Mouse (Mus musculus) cerebellum, postnatal 36 days (tissue): ENCODE data around the gene Elmo3.

Experiments used
- DNase-seq, 2 experiments: peaks; one replicate each; pipeline ENCODE4 v3.0.0; 2021 to 2022; ENCODE audit warnings: mixed read lengths in 2 of 2

The Elmo3 gene

DNA sequence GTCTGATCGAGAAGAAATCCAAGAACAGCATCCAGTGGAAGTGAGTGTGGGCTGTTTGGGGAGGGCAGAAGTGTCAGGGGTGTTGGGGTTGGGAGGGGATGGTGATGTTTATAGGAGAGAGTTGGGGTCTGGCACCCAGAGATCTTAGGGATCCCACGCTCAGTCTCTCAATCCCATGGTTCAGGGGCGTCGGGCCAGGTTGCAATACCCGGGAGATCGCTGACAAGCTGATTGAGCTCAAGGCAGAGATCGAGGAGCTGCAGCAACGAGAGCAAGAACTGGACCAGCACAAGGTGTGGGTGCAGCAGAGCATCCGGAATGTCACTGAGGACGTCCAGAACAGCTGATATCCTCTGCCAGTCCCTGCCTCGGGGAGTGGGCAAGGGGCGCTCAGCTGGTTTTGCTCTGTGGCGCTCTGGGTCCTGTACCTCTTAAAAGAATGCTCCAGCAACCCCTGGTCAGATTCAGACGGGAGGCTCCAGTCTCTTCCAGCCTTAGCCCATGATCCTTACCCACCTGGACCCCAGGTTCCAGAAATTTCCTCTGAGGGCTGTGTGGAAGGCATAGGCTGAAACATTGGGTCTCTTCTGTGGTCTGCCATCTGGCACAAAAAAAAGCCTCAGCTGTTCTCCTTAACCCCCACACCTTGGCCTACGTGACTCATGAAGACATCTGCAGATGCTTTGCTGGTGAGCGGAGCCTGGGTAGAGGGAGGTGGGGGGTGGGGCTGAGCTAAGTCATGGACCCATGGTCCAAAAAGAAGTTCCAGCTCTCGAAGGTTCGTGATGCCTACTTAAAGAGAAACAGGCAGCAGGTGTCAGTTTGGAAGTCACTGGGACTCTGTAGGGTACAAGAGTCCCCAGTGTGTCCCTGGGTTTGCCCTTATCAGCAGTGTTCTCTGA, 6.8 kb upstream of the Elmo3 start:
- no peak for DNase-seq

DNA sequence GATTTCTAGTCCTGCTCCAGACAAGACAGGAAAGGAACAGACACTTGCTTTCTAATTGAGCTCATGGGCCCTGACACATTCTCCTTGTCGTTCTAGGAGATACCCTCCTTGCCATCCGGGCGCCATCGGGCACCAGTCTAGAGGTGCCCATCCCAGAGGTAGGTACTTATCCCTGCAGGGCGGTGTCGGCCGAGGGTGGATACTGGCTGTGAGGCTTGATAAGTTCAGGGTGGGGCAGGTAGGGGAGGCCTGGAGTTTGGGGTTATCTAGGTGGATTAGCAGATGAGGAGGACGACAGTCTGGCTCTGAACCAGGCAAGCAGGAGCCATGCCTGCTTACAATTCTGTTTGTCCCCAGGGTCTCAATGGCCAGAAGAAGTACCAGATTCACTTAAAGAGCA, 5.4 kb upstream of the Elmo3 start:
- DNase-seq, result no peak

DNA sequence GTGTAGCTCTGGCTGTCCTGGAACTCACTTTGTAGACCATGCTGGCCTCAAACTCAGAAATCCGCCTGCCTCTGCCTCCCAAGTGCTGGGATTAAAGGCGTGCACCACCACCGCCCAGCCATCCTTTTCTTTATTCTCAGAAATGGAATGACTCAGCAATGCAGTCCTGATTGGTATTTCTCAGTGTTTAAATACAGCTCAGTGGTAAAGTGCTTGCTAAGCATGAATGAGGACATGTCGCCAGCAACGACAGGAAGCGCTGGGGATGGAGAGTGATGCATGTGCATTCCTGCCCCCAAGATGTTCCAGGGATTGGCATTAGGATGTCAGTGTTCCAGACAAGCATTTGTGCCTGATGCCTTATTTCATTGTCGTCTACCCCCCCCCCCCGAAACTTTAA, 2.0 kb upstream of the Elmo3 start:
- no peak for DNase-seq

DNA sequence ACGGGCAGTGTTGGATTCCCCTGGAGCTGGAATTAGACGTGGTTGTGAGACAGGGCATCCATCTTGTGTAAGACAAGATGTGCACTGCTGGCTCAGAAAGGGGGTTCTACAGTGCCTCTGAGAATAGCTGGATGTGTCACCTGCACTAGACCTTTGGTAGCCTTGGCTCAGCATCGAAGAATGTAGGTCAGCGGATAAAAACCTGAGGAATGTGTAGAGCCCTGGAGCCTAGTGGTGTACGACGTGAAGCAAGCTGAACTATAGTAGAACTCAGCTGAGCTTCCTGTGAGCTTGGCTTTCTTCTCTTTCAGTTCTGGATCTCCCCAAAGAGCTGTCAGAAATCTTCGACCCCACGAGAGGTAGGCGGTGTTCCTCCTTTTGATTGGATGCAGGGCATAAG, 1.5 kb upstream of the Elmo3 start:
- no peak for DNase-seq

DNA sequence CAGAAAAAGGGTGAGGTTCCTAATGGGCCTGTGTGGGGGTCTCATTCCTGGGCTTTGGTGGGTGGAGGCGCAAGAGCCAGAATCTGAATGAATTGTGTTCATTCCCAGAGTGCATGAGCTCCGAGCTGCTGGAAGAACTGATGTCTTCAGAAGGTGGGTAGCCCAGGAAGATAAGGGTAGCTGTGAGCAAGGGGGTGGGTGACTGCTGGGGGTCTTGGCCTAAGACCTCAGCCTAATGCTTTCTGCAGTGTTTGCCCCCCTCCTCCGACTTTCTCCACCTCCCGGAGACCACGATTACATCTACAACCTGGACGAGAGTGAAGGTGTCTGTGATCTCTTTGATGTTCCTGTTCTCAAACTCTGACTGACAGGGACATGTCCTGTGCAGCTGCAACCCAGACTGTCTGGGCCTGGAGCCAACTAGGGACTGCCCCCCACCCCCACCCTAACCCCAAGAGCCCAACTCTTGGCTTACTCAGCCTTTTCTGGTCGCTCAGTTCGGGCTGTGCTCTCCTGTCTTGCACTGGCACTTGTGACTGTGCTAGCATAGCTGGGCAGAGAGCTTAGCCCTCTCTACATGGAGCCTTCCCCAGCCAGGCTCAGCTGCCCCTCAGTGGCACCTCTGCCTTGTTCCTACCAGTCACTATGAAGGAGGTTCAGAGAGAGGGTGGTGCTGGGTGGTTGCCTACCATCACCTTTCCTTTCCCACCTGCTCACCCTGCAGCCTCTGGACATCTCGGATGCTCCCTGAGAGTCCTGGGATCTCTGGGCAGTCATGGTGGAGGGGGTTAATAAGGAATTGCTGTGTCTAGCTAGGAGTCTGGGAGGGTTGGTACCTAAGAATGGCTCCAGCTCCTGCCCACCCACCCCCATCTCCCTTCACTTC, 833 bp upstream of the Elmo3 start:
- DNase-seq, result no peak

DNA sequence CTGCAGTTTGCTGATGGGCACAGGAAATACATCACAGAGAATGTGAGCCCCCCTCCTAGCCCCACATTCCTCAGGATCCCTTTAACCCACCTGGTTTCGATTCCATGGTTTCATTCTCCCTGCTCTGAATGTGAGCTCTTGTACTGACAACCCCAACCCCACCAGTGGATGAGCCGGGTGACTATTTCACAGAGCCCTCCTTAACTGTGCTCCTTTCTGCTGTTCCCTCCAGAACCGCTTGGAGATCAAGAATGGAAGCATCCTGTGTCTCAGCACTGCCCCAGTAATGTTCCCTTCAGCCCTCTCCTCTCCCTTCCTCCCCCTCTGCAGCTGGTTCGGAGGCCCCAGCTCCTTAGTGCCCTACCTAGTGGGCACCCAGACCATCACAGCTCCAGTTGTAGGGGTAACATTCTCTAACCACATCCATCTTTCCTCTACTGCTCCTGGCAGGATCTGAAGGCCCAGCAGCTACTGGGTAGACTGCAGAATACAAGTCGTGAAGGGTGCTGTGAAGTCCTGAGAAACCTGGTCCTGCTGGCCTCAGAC, 818 bp downstream of the Elmo3 start:
- DNase-seq, result peak in 1 of 2 experiments; percentile 39

DNA sequence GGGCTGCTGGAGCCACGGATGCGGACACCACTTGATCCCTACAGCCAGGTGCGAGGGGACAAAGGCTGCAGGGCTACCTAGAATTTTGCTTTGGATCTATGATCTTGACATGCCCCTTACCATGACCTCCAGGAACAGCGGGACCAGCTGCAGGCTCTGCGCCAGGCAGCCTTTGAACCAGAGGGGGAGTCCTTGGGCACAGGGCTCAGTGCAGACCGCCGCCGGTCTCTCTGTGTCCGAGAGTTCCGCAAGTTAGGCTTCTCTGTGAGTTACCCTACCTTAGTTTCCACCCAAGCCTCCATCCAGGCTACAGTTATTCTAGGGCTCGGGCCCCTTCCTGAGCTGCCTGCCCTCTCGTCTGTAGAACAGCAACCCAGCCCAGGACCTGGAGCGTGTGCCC, 2.3 kb downstream of the Elmo3 start:
- DNase-seq, result no peak

DNA sequence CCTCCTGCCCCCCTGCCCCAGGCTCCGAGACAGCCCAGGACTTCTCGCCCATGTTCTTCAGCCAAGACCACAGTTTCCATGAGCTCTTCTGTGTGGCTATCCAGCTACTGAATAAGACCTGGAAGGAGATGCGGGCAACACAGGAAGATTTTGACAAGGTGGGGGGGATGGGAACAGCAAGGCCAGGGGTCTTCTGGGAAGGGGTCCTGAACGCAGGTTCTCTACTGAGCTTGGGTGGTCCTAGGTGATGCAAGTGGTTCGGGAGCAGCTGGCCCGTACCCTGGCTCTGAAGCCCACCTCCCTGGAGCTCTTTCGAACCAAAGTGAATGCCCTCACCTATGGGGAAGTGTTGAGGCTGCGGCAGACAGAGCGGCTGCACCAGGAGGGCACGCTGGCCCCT, 3.0 kb downstream of the Elmo3 start:
- no peak for DNase-seq

DNA sequence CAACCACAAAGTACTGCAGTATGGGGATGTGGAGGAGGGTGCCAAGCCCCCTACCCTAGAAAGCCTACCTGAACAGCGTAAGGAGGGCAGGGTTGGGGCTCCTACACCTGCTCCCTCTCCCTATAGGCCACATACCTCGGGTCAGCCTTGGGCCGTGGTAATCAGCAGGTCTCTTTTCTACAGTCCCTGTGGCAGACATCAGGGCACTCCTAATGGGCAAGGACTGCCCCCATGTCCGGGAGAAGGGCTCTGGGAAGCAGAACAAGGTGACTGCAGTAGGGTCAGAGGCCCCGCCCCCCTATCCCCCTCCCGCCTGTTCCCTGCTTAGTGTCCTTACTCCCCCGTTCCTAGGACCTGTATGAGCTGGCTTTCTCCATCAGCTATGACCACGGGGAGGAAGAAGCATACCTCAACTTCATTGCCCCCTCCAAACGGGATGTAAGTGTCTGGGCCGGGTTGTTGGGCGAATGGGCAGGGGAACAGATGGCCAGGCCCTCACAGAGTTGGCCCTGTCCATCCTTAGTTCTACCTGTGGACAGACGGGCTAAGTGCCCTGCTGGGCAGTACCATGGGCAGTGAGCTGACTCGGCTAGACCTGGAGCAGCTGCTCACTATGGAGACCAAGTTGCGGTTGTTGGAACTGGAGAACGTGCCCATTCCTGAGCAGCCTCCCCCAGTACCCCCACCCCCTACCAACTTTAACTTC, 3.9 kb downstream of the Elmo3 start:
- peak; percentile 93 to 95 for DNase-seq

DNA sequence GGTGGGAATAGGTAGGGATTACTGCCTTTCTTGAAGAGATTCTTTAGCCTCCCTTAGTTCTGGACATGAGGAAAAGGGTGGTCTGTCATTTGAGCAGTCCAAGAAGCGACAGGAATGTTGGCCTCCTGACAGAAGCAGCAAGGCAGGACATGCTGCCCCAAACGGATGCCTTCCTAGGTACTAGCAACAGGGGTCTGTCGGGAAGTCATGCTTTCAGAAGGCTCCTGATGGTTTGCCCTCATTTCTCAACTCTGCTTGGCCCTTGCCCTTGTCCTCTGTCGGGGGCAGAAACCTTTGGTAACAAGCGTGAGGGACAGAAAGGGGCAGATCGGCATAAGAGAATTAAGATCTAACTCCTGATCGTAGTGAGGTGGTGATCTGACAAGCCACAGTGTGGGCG, 4.7 kb downstream of the Elmo3 start:
- DNase-seq, result peak in 1 of 2 experiments; percentile 46

DNA sequence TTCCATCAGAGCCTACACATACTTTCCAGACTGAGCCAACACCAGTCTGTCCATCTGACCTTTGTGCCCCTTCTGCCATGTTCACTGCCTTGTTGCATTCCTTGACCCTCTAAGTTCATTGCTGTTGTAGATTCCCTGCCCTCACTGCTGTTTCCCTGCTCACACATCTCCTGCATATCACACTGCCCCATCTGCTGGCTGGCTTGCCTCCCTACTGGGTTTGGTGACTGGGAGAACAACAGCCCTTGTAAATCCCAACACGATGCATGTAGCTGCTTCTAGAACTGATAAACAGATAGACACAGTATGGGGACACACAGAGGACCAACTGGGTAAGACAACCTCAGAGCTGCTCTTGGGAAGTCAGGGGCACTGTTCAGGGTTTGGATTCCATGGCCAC, 6.3 kb downstream of the Elmo3 start:
- DNase-seq, result no peak

DNA sequence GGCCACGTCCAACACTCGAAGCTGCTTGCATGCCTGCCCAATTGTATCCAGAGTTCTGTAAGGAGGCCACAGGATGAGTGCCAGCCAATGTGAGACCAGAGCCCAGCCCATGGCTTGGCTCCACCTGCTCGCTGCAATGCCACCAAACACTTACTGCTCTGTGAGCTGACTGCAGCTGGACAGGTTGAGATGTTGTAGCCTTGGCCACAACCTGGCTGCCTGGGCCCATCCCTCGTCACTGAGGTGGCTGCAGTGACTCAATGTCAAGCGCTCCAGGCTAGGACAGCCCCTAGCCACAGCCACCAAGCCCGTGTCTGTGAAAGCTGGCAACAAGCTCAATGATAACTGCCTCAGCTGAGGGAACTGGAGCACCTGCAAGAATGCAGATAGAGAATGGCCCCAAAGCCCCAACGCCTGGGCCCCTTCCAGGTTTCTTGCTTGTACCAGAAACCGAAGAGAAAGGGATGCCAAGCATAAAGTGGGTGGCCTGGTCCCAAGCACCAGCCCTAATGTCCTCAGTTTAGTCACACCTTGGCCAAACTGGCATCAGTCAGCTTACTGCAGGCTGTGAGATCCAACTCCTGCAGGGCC, 7.6 kb downstream of the Elmo3 start:
- DNase-seq, result peak in 1 of 2 experiments; percentile 46

DNA sequence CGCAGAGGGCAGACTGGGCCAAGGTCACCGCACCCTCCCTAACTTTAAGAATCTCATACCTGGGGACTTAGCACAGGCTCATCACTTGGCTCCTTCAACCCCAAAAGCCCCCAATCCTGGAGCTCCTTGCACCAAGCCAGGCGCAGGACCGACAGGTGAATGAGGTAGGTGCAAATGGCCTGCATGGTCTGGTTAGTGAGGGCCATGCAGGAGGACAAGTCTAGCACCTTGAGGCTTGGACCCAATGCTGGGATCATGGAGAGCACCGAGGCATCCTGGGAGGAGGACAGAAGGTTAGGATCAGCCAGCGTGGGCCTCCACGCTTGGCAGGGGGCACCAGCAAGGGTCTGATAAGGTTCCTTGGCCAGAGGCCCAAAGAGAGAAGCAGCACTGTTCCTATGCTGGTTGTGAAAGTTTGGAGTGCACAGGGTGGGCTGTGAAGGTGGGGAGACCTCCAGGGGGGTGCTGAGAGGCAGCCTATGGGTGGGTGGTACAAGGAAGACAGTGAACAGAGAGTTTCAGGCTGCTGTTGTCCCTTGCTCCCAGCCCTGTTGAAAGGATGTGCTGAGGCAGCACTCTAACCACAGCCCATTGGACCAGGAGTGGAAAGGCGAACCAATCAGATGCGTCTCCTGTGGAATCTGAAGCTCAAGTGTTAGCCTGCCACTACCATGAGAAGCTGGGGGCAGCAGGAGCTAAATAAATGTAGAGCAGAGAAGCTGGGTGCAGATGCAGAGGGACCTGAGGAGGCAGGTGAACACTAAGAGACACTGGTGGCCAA, 8.4 kb downstream of the Elmo3 start:
- no peak for DNase-seq

DNA sequence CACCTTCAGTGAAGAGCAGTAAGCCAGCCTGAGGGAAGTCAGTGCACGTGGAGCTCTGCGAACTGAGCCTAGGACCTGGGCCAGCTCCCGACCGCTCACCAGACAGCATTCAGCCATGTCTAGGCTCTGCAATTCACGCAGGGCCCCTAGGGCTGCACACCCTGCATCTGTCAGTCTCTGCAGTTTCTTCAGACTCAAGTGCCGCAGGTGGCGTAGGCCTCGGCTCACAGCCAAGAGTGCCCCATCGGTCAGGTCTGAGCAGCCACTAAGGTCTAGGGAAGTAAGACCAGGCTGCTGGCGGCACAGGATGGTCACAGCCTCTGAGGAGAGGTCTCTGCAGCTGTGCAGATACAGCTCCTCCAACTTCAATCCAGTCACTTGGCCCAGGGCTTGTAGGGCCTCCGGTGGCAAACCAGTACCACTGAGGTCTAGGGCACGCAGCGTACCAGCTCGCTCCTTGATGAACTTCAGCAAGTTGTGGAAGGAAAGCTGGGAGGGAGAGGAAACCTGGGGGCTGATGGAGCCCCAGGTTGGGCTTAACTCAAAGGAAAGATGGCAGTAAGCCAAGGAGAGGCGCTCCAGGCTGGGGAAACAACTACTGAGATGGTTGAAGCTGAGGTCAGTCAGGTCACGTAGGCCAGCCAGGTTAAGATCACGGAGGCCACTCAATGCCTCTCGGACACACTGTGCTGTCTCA, 9.8 kb downstream of the Elmo3 start:
- peak; percentile 52 to 57 for DNase-seq

DNA sequence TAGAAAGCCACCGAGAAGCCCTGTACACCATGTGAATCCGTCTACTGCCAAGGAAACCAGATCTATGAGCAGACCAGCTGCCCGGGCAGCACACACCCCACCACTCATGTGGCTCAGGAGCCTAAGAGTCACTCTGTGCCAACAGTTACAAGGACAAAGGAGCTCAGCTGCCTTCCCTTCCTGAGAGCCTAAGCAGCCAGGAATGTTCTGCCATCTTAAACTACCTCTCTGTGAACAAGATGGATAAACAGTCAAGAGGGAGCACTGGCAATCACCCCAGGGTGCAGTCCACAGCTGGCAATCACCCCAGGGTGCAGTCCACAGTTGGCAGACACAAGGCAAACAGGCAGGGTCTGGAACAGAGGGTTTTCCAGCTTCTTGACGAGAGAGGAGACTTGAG, 12.5 kb downstream of the Elmo3 start:
- no peak for DNase-seq

DNA sequence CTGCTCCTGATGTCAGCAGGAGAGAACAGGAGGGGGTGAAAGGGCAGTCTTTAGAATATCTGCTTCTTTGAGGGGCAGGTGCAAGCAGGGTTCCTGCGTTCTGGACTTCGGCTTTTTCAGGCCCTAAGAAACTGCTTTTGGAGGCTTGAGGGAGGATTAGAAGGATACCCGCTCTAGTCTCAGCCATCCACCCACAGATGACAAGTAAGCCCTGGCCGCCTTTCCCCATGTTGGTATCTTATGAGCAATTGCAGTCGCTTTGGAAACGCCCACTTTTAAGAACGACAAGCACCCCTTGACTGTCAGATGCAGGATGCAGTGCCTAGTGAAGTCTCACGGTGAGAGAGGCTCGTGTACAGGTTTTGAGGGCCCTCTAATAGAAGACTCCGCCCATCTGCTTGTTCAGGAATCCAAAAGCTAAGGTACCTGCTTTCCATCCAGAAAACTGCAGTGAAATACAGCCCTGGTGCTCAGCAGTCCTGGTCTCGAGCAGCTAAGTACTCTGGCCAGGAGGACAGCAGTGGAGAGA, 13.3 kb downstream of the Elmo3 start:
- DNase-seq, result no peak

DNA sequence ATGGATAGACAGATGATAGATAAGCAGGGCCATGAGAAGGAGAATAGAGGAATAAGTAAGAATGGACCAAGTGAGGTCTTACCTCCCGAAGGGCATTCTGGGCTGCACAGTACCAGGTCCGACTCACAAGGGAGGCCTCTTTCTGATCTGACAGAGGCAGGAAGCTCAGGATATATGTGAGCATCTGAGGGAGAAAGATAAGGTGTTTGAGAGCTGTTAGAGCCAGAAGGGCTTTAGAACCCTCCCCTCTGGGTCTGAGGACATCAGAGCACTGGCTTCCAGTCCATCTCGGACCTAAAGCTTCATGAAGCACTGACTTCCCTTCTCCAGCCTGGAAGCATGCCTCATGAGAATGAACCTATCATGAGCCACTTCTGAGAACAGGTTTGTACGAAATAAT, 17.8 kb downstream of the Elmo3 start:
- no peak for DNase-seq

DNA sequence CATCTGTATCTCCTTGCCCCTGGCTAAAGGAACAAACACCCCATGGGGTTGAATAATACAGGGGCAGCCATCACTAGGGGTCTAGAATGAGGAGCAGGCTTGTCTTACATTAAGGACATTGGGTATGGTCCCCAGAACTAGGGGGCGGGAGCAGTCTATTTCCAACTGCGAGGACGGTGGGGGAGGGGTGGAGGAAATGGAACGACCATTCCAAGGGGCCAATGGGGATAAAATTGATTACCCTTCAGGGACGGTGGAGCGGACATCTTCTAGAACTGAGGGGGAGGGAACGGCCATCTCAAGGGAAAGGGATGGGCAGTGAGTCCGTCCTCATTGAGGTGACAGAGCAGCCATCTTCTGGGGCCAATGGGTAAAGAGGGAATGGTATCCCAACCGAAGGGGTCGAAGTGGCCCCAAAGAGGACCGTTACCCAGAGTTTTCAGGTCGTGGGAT, 20.3 kb downstream of the Elmo3 start:
- no peak for DNase-seq

DNA sequence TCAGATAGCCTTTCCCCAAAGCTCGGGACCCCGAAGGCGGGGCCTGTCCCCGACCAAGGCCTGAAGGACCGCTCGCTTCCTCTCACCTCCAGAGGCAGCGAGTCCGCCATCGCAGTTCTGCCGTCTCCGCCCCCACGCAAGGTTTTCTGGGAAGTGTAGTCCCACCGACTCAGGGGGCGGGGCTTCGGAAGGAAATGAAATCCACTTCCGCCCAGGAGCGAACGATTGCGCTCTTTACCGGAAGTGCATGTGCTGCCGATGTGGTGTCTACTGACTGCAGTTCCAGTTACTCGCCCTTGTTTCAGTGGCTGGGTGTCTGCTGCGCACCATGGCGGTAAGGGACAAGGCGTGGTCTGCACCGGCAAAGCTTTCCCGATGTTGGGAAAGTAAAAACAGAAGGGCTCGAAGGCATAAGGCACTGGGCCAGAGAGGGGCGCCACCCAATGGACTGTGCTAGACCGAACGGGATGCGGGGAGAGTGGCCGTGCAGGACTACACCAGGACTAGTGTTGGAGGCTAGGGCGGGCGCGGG, 20.8 kb downstream of the Elmo3 start, which contains the start of the genes Lrrc29 and Tmem208:
Gene Lrrc29, minus strand, starts transcription at position 138 of the 532 bp plus-strand sequence.
Gene Tmem208, plus strand, starts transcription at position 214 of the 532 bp plus-strand sequence.
- peak; percentile 97 to 98 for DNase-seq

DNA sequence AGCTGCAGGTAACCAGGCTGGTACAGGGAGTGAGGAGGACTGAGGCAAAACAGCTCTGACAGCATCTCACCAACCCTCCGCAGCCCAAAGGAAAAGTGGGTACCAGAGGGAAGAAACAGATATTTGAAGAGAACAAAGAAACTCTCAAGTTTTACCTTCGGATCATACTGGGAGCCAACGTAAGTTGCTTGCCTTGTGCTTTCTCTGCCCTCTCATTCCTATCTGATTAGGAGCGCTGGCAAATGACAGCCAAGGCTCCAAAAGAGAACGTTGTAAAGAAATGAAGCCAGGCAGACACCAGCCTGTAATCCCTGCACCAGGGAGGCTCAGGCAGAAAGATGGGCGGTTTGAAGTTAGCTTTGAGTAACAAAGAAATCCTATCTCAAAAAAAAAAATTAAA, 21.6 kb downstream of the Elmo3 start:
- DNase-seq, result no peak
